Mouse (Mus musculus): Measurements from ENCODE around the gene Vwa8.

Gene Vwa8

GRCm38 (mm10) chr14:79186976-79187375, 338.1 kb downstream of the Vwa8 start:
- DNase-seq = no peak

GRCm38 (mm10) chr14:79196711-79197110, 347.9 kb downstream of the Vwa8 start:
- no peak for DNase-seq

GRCm38 (mm10) chr14:79198066-79198465, 349.2 kb downstream of the Vwa8 start:
- no peak for DNase-seq

GRCm38 (mm10) chr14:79200133-79200891, 351.5 kb downstream of the Vwa8 start:
- no peak for DNase-seq

- DNase-seq = no peak
These were observed 352.0 kb downstream of the Vwa8 start for GRCm38 (mm10) chr14:79200892-79201285.

GRCm38 (mm10) chr14:79202722-79203362, 354.0 kb downstream of the Vwa8 start:
- no peak for DNase-seq

GRCm38 (mm10) chr14:79203496-79204158, 354.8 kb downstream of the Vwa8 start:
- peak; percentile 29 for DNase-seq

GRCm38 (mm10) chr14:79204866-79205265, 356.0 kb downstream of the Vwa8 start:
- no peak for DNase-seq

GRCm38 (mm10) chr14:79206210-79206609, 357.4 kb downstream of the Vwa8 start:
- DNase-seq = peak; percentile 70

GRCm38 (mm10) chr14:79208468-79208867, 359.6 kb downstream of the Vwa8 start:
- DNase-seq = peak; percentile 28

GRCm38 (mm10) chr14:79209813-79210212, 361.0 kb downstream of the Vwa8 start:
- DNase-seq = no peak

GRCm38 (mm10) chr14:79212380-79212991, 363.6 kb downstream of the Vwa8 start:
- DNase-seq = no peak

GRCm38 (mm10) chr14:79214129-79214528, 365.3 kb downstream of the Vwa8 start:
- no peak for DNase-seq

GRCm38 (mm10) chr14:79214660-79215249, 365.9 kb downstream of the Vwa8 start:
- DNase-seq = no peak

GRCm38 (mm10) chr14:79216366-79216765, 367.5 kb downstream of the Vwa8 start:
- DNase-seq = no peak

- peak; percentile 37 for DNase-seq
These were observed 374.7 kb downstream of the Vwa8 start for GRCm38 (mm10) chr14:79223431-79224036.

- no peak for DNase-seq
These were observed 376.6 kb downstream of the Vwa8 start for GRCm38 (mm10) chr14:79225458-79225857.

- DNase-seq = no peak
These were observed 377.2 kb downstream of the Vwa8 start for GRCm38 (mm10) chr14:79226056-79226455.

GRCm38 (mm10) chr14:79226741-79227140, 377.9 kb downstream of the Vwa8 start:
- DNase-seq = no peak

GRCm38 (mm10) chr14:79227955-79228354, 379.1 kb downstream of the Vwa8 start:
- DNase-seq = no peak

GRCm38 (mm10) chr14:79231677-79232076, 382.8 kb downstream of the Vwa8 start:
- DNase-seq = no peak

- DNase-seq = no peak
These were observed 384.8 kb downstream of the Vwa8 start for GRCm38 (mm10) chr14:79233697-79234096.

- DNase-seq = no peak
These were observed 385.7 kb downstream of the Vwa8 start for GRCm38 (mm10) chr14:79234513-79234912.
